Mouse (Mus musculus): Measurements from ENCODE around the gene Mylk4.

The Mylk4 gene

GRCm38 (mm10) chr13:32797085-32797484, 13.3 kb upstream of the Mylk4 start:
- DNase-seq (ENCODE audit: low spot score) = no peak

DNA sequence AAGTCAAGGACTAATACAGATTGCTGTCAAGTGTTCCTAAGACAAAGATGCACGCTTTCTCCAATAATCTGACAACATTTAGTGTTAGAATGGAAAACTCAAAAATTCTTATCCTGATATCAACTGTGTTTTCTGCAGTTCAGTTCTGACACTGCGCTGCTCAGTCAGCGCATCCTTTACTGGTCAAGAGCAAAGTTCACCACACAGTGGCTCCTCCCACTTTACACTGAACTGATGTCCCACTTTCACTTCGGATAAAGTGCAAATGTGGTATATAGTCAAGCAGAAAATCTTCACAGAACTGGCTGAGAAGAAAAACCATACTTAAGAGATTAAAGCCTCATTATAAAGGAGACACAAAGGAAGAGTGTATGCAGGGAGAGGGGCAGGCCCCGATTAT, 11.4 kb upstream of the Mylk4 start:
- no peak for DNase-seq (ENCODE audit: low spot score)

DNA sequence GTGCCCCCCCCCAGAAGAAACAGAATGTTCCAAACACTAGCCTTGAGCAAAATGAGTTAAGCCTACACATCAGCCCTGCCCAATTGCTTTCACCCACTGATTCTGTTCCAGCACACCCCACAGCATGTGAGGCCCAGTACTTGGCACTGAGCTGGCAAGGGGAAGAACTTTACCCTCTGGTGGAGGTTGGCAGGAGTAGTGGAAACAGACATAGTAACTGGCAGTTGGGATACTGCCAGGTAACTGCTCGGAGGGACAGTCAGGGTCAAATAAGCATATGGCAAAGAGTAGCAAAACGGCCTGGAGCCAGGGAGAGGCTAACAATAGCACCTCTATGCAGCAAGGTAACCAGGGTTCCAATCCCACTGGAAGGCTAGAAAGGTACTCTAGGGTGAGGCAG, 10.9 kb upstream of the Mylk4 start:
- DNase-seq (ENCODE audit: low spot score) = no peak

GRCm38 (mm10) chr13:32789781-32790180, 6.0 kb upstream of the Mylk4 start:
- no peak for DNase-seq (ENCODE audit: low spot score)

GRCm38 (mm10) chr13:32787584-32787983, 3.8 kb upstream of the Mylk4 start:
- DNase-seq (ENCODE audit: low spot score) = no peak

DNA sequence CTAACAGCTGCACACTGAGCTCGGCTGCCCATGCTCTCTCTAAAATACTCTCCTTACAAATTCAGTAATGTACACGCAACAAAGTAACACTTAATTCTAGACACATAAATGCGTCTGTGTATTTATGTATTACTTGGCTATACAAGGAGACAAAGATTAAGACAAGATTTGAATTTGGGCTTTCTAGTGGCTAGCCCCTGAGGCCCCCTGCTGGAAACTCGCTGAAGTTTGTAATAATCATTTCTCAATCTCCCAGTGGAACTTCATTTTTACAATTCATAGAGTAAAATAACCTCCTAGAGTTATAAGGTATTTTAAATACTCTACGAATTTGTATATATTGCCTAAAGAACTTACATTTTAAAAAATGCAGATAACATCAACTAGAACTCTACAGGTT, 699 bp downstream of the Mylk4 start:
- no peak for DNase-seq (ENCODE audit: low spot score)

GRCm38 (mm10) chr13:32778861-32779260, 4.9 kb downstream of the Mylk4 start:
- no peak for DNase-seq (ENCODE audit: low spot score)

DNA sequence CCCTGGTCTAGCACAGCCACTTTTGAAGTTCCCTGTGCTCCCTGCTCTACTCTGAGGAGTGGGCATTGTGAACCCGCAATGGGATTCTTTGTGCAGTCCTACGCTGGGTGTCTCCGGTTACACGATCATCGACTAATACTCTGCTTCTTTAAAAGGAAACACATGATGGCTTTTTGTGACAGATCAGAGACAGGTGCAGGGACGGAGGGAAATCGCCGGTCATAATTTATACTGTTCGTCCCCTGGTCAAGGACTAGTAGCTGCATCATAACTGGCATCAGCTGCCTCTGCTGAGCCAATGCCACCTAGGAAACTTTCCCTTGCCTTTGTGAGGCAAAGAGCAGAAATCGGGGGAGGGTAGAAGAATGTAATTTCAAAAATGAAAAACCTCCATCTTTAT, 7.4 kb downstream of the Mylk4 start:
- no peak for DNase-seq (ENCODE audit: low spot score)

- DNase-seq (ENCODE audit: low spot score) = no peak
These were observed 7.9 kb downstream of the Mylk4 start for GRCm38 (mm10) chr13:32775889-32776288.

DNA sequence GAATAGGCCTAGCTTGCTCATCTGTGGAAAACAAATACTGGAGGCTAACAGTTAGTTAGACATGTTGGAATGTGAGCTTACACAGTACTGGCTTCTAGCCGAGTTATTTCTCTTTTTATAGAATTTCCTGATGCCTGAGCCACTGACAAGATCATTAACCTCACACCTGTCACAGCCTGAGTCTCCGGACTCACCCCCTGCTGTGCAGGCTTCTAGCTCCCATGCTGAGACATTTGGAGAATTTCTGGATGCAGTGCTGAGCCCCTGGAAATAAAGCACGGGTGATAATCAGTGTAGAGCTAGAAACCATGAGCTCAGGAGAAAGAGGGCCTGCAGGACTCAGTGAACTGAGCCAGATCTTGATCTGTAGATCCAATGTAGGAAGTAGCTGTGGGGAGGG, 13.8 kb downstream of the Mylk4 start:
- no peak for DNase-seq (ENCODE audit: low spot score)

- peak; percentile 48 for DNase-seq (ENCODE audit: low spot score)
These were observed 15.7 kb downstream of the Mylk4 start for GRCm38 (mm10) chr13:32768104-32768503.

DNA sequence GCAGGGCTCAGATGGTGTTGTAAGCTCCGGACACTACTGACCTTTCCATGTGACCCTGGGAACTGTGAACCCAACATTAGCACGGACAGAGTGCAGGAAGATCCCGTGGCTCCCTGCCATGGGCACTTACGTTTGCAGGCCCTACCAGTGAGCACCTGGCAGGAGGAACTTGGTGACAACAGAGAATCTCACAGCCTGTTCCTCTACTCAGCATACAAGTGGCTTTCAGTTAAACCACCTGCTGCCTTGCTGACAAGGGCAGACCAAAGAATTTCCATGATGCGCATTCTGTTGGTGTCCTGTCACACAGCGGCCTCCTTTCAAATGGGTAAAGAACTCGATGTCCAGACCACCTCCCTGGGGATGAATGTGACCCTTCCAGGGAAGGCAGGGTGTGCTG, 19.3 kb downstream of the Mylk4 start:
- DNase-seq (ENCODE audit: low spot score) = no peak

GRCm38 (mm10) chr13:32763141-32763540, 20.6 kb downstream of the Mylk4 start:
- DNase-seq (ENCODE audit: low spot score) = no peak

GRCm38 (mm10) chr13:32760795-32761194, 23.0 kb downstream of the Mylk4 start:
- DNase-seq (ENCODE audit: low spot score) = no peak

DNA sequence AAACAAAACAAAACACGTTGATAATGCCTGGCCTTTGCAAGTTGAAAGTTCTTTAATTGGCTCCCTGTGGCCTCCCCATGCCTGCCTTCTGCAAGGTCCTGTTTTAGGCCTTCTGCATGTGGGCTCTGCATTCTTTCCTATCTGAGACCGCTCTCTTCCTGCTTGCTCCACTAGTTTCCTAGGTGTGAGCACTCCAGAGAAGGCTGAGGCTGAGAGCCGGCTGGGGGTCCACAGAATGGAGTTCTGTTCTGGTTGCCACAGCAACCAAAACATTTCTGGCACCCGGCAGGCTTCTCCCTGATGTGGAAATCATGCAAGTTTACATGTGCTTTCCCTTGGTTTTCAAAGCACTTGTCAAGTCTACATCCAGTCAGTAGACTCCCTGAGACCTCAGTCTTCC, 24.7 kb downstream of the Mylk4 start:
- no peak for DNase-seq (ENCODE audit: low spot score)

- DNase-seq (ENCODE audit: low spot score) = no peak
These were observed 31.6 kb downstream of the Mylk4 start for GRCm38 (mm10) chr13:32752066-32752657.

DNA sequence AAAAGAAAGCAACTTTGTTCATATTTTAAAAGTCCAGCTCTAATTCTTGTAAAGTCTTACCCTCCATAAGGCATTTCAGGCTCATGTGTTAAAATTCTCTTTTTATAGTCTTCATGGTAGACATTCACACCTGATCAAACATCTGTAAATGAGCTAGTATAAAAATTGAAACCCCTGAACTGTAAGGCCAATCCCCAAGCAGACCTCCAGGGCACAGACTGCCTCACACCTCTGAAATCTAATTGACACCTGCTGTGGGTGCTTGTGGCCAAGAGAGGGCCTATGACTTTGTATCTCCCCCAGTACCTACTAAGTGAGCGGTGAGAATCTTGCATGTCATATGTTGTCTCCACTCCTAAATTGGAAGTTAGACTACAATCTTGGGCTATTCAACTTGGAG, 33.2 kb downstream of the Mylk4 start:
- no peak for DNase-seq (ENCODE audit: low spot score)

DNA sequence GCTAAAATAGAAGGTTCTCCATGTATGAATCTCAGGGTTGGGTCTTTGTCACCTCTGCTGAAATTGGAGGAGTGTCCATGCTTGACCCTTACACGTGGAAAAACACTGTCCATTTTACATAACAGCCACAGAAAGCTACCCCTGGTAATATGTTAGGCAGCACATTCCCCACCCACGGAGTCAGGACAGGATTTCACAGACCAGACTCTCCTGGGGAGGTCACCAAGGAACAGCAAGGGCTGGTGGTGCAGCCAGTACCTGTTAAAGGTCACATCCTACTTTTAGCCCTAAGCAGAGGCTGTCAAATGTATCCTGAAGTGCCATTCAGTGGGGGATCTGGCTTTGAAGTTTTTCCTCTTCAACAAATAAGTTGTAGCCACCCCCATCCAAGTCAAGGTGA, 35.3 kb downstream of the Mylk4 start:
- no peak for DNase-seq (ENCODE audit: low spot score)

DNA sequence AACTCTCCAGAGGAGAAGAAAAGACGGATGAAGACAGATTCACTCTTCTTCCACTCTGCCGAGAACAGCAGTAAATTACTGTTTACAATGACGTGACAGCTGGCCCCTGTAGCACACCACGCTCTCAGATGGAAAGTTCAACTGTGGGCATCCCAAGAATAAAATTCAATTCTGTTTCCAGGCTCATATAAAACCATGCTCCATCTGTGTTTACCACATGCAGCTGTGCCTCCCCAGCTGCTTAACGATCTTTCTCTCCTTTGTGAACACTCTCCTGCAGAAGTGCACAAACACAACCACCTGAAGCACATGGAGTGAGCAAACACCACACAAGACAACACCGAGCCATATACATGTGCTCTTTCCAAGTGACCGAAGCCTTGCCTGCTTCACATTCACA, 42.6 kb downstream of the Mylk4 start:
- no peak for DNase-seq (ENCODE audit: low spot score)

- DNase-seq (ENCODE audit: low spot score) = no peak
These were observed 52.5 kb downstream of the Mylk4 start for GRCm38 (mm10) chr13:32731283-32731682.

- DNase-seq (ENCODE audit: low spot score) = no peak
These were observed 59.1 kb downstream of the Mylk4 start for GRCm38 (mm10) chr13:32724606-32725005.

- DNase-seq (ENCODE audit: low spot score) = no peak
These were observed 62.0 kb downstream of the Mylk4 start for GRCm38 (mm10) chr13:32721717-32722116.

GRCm38 (mm10) chr13:32719284-32719683, 64.5 kb downstream of the Mylk4 start:
- no peak for DNase-seq (ENCODE audit: low spot score)

DNA sequence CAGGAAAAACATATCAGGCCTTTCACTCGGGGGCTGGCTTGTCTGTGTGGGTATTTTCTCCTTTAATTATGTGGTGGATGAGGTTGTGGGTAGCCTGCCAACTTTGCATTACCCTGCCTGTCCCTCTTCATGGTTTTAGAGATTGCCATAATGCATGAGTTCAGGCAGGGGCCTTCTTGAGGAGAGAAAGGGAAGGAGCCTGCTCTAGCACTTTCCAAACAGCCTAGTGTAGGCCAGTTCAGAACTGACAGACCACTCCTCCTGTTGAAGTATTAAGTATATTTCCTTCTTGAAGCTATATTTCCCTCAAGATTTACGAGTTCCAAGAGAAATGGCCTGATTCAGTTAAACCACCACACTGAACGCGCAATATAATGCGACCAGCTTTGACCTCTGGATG, 66.0 kb downstream of the Mylk4 start:
- no peak for DNase-seq (ENCODE audit: low spot score)

DNA sequence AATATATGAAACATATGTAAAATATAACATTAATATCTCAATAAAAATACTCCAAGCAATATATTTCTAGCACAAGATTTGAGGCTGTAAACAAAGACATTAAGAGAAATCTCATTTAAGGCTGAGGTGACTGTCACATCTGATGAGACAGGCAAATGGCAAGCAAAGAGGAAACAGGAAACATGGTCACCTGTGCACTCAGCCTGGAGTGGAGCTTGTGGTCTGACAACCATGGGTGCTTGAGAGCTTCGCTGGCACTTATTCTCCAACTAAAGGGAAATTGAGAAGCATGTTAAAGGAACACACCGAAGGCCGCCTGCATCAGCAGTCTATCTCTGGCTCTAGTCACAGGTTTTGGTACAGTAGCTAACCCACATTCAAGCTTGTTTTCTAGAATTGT, 71.2 kb downstream of the Mylk4 start:
- no peak for DNase-seq (ENCODE audit: low spot score)
